Mouse (Mus musculus): ENCODE data around the gene Gli1. TPM values are rescaled to one million over a fixed set of nuclear protein-coding genes. Genes with fewer than 3 reads are reported as not detected.

Gli1 gene
- polyA plus RNA-seq, 1 experiment from 2014 or later, result 7.5 TPM

GRCm38 (mm10) chr10:127288800-127289572, 52.8 kb downstream of the Gli1 start, which contains the start of gene Mbd6:
Gene Mbd6, minus strand, starts transcription at chr10:127289018.
- Histone ChIP-seq H3K4me2 (replicated peaks; ENCODE audit: low read depth, low read length) (peak within 1 kb of the TSS; percentile 97), H3K4me3 (ENCODE audit: low read length) (peak within 1 kb of the TSS; percentile 59), H3K4me1 (ENCODE audit: insufficient read depth, low read length) (peaks cover 52% of the 10 kb centered on the region), H3K9me3 (ENCODE audit: low read length) (no peaks in the 10 kb centered on the region), H3K27me3 (ENCODE audit: insufficient read depth, low read length) (no peaks in the 10 kb centered on the region), H3K27ac (ENCODE audit: low read length) (peak within 1 kb of the TSS; percentile 99), H3K36me3 (ENCODE audit: insufficient read depth, low read length) (peaks cover 31% of the 10 kb centered on the region), H3K9ac (replicated peaks; ENCODE audit: low read length) (peak within 1 kb of the TSS; percentile 72)
- WGBS, result 1% methylated on average over 49 of the region's 65 CpGs
- ATAC-seq (ENCODE audit: low FRiP score, low TSS enrichment), result peak; percentile 31

GRCm38 (mm10) chr10:127288328-127288799, 53.4 kb downstream of the Gli1 start:
- peaks cover 32% of the 10 kb centered on the region for H3K36me3 ChIP-seq (ENCODE audit: insufficient read depth, low read length)
- no peaks in the 10 kb centered on the region for H3K9me3 ChIP-seq (ENCODE audit: low read length)
- H3K27me3 ChIP-seq (ENCODE audit: insufficient read depth, low read length), result no peaks in the 10 kb centered on the region
- H3K4me1 ChIP-seq (ENCODE audit: insufficient read depth, low read length), result peaks cover 52% of the 10 kb centered on the region
- H3K9ac ChIP-seq (replicated peaks; ENCODE audit: low read length), result peak overlapping the region; percentile 72
- peak overlapping the region; percentile 97 for H3K4me2 ChIP-seq (replicated peaks; ENCODE audit: low read depth, low read length)
- peak; percentile 5 for ATAC-seq (ENCODE audit: low FRiP score, low TSS enrichment)
- peak overlapping the region; percentile 99 for H3K27ac ChIP-seq (ENCODE audit: low read length)
- H3K4me3 ChIP-seq (ENCODE audit: low read length), result peak overlapping the region; percentile 59
- under 1% methylated on average over 14 of the region's 28 CpGs for WGBS

- peaks cover 35% of the 10 kb centered on the region for H3K36me3 ChIP-seq (ENCODE audit: insufficient read depth, low read length)
- peaks cover 52% of the 10 kb centered on the region for H3K4me1 ChIP-seq (ENCODE audit: insufficient read depth, low read length)
- H3K27me3 ChIP-seq (ENCODE audit: insufficient read depth, low read length), result no peaks in the 10 kb centered on the region
- WGBS, result 0% methylated on average over 3 of the region's 3 CpGs
- H3K9me3 ChIP-seq (ENCODE audit: low read length), result no peaks in the 10 kb centered on the region
- peak overlapping the region; percentile 97 for H3K4me2 ChIP-seq (replicated peaks; ENCODE audit: low read depth, low read length)
- peak overlapping the region; percentile 59 for H3K4me3 ChIP-seq (ENCODE audit: low read length)
- ATAC-seq (ENCODE audit: low FRiP score, low TSS enrichment), result no peak
- peak overlapping the region; percentile 99 for H3K27ac ChIP-seq (ENCODE audit: low read length)
- H3K9ac ChIP-seq (replicated peaks; ENCODE audit: low read length), result peak overlapping the region; percentile 72
These were observed 53.9 kb downstream of the Gli1 start for GRCm38 (mm10) chr10:127287936-127288293.

GRCm38 (mm10) chr10:127287271-127287935, 54.4 kb downstream of the Gli1 start:
- H3K27me3 ChIP-seq (ENCODE audit: insufficient read depth, low read length), result no peaks in the 10 kb centered on the region
- WGBS, result 65% methylated on average over 15 of the region's 15 CpGs
- H3K27ac ChIP-seq (ENCODE audit: low read length), result peak overlapping the region; percentile 99
- no peaks in the 10 kb centered on the region for H3K9me3 ChIP-seq (ENCODE audit: low read length)
- peaks cover 40% of the 10 kb centered on the region for H3K36me3 ChIP-seq (ENCODE audit: insufficient read depth, low read length)
- ATAC-seq (ENCODE audit: low FRiP score, low TSS enrichment), result no peak
- peaks cover 47% of the 10 kb centered on the region for H3K4me1 ChIP-seq (ENCODE audit: insufficient read depth, low read length)
- peak overlapping the region; percentile 59 for H3K4me3 ChIP-seq (ENCODE audit: low read length)
- peak overlapping the region; percentile 72 for H3K9ac ChIP-seq (replicated peaks; ENCODE audit: low read length)
- H3K4me2 ChIP-seq (replicated peaks; ENCODE audit: low read depth, low read length), result peak overlapping the region; percentile 97

- no peak overlapping the region for H3K27ac ChIP-seq (ENCODE audit: low read length)
- peak overlapping the region; percentile 72; the same call in 1 of the 2 replicates for H3K9ac ChIP-seq (replicated peaks; ENCODE audit: low read length)
- WGBS, result 64% methylated on average over 7 of the region's 7 CpGs
- H3K4me3 ChIP-seq (ENCODE audit: low read length), result peak overlapping the region; percentile 59; the same call in 1 of the 2 replicates
- H3K9me3 ChIP-seq (ENCODE audit: low read length), result no peaks in the 10 kb centered on the region
- ATAC-seq (ENCODE audit: low FRiP score, low TSS enrichment), result no peak
- peak overlapping the region; percentile 97; the same call in 1 of the 2 replicates for H3K4me2 ChIP-seq (replicated peaks; ENCODE audit: low read depth, low read length)
- peaks cover 41% of the 10 kb centered on the region for H3K4me1 ChIP-seq (ENCODE audit: insufficient read depth, low read length)
- H3K36me3 ChIP-seq (ENCODE audit: insufficient read depth, low read length), result peaks cover 47% of the 10 kb centered on the region
- no peaks in the 10 kb centered on the region for H3K27me3 ChIP-seq (ENCODE audit: insufficient read depth, low read length)
These were observed 55.0 kb downstream of the Gli1 start for GRCm38 (mm10) chr10:127286730-127287129.

GRCm38 (mm10) chr10:127286194-127286593, 55.6 kb downstream of the Gli1 start:
- Histone ChIP-seq H3K27me3 (ENCODE audit: insufficient read depth, low read length) (no peaks in the 10 kb centered on the region), H3K9ac (replicated peaks; ENCODE audit: low read length) (no peak overlapping the region), H3K36me3 (ENCODE audit: insufficient read depth, low read length) (peaks cover 50% of the 10 kb centered on the region), H3K4me1 (ENCODE audit: insufficient read depth, low read length) (peaks cover 36% of the 10 kb centered on the region), H3K9me3 (ENCODE audit: low read length) (no peaks in the 10 kb centered on the region), H3K4me2 (replicated peaks; ENCODE audit: low read depth, low read length) (peak overlapping the region; percentile 97; the same call in 1 of the 2 replicates), H3K4me3 (ENCODE audit: low read length) (no peak overlapping the region), H3K27ac (ENCODE audit: low read length) (no peak overlapping the region)
- no peak for ATAC-seq (ENCODE audit: low FRiP score, low TSS enrichment)
- 73% methylated on average over 7 of the region's 7 CpGs for WGBS

- H3K4me2 ChIP-seq (replicated peaks; ENCODE audit: low read depth, low read length), result no peak overlapping the region
- H3K27ac ChIP-seq (ENCODE audit: low read length), result no peak overlapping the region
- H3K9me3 ChIP-seq (ENCODE audit: low read length), result no peaks in the 10 kb centered on the region
- H3K4me3 ChIP-seq (ENCODE audit: low read length), result no peak overlapping the region
- H3K27me3 ChIP-seq (ENCODE audit: insufficient read depth, low read length), result no peaks in the 10 kb centered on the region
- 77% methylated on average over 13 of the region's 13 CpGs for WGBS
- peaks cover 36% of the 10 kb centered on the region for H3K4me1 ChIP-seq (ENCODE audit: insufficient read depth, low read length)
- ATAC-seq (ENCODE audit: low FRiP score, low TSS enrichment), result no peak
- peaks cover 55% of the 10 kb centered on the region for H3K36me3 ChIP-seq (ENCODE audit: insufficient read depth, low read length)
- H3K9ac ChIP-seq (replicated peaks; ENCODE audit: low read length), result peak overlapping the region; percentile 14; the same call in 1 of the 2 replicates
These were observed 56.1 kb downstream of the Gli1 start for GRCm38 (mm10) chr10:127285644-127286043.

- H3K27me3 ChIP-seq (ENCODE audit: insufficient read depth, low read length), result no peaks in the 10 kb centered on the region
These were observed 56.9 kb downstream of the Gli1 start for GRCm38 (mm10) chr10:127284724-127285500.

GRCm38 (mm10) chr10:127284105-127284622, 57.6 kb downstream of the Gli1 start:
- peaks cover 27% of the 10 kb centered on the region for H3K4me1 ChIP-seq (ENCODE audit: insufficient read depth, low read length)
- WGBS, result 93% methylated on average over 7 of the region's 7 CpGs
- no peak overlapping the region for H3K4me3 ChIP-seq (ENCODE audit: low read length)
- H3K4me2 ChIP-seq (replicated peaks; ENCODE audit: low read depth, low read length), result no peak overlapping the region
- no peaks in the 10 kb centered on the region for H3K9me3 ChIP-seq (ENCODE audit: low read length)
- no peak overlapping the region for H3K9ac ChIP-seq (replicated peaks; ENCODE audit: low read length)
- ATAC-seq (ENCODE audit: low FRiP score, low TSS enrichment), result no peak
- no peak overlapping the region for H3K27ac ChIP-seq (ENCODE audit: low read length)
- peaks cover 68% of the 10 kb centered on the region for H3K36me3 ChIP-seq (ENCODE audit: insufficient read depth, low read length)
- no peaks in the 10 kb centered on the region for H3K27me3 ChIP-seq (ENCODE audit: insufficient read depth, low read length)

More at GRCm38 (mm10) chr10:127284724-127285500, 56.9 kb downstream of the Gli1 start:
- peak overlapping the region; percentile 14; the same call in 1 of the 2 replicates for H3K9ac ChIP-seq (replicated peaks; ENCODE audit: low read length)
- no peaks in the 10 kb centered on the region for H3K9me3 ChIP-seq (ENCODE audit: low read length)
- H3K27ac ChIP-seq (ENCODE audit: low read length), result no peak overlapping the region
- H3K4me1 ChIP-seq (ENCODE audit: insufficient read depth, low read length), result peaks cover 35% of the 10 kb centered on the region
- peaks cover 61% of the 10 kb centered on the region for H3K36me3 ChIP-seq (ENCODE audit: insufficient read depth, low read length)
- WGBS, result 75% methylated on average over 11 of the region's 11 CpGs
- no peak overlapping the region for H3K4me3 ChIP-seq (ENCODE audit: low read length)
- ATAC-seq (ENCODE audit: low FRiP score, low TSS enrichment), result no peak
- no peak overlapping the region for H3K4me2 ChIP-seq (replicated peaks; ENCODE audit: low read depth, low read length)

Measured in kidney, embryonic 16.5 days (tissue).